Mouse (Mus musculus) midbrain, postnatal 0 days (tissue): ENCODE results near the gene Olfr56. TPM values are rescaled to one million over a fixed set of nuclear protein-coding genes. Genes with fewer than 3 reads are reported as not detected.

ENCODE experiments used
- ATAC-seq: fragments of 200-750 bp; cut with Nextera tagmentation; 2 replicates; pipeline ENCODE4 v1.8.0; 2017; ENCODE audit warnings: moderate number of reproducible peaks, mild to moderate bottlenecking, moderate TSS enrichment, moderate library complexity; ENCODE audit not compliant: low FRiP score
- DNase-seq: peaks from one replicate; pipeline ENCODE4 v3.0.0-alpha.2; 2015; ENCODE audit warnings: low spot score
- H3K27ac ChIP-seq: fragments of 300-500 bp; sonication (generic); 2 replicates; pipeline ENCODE4 v1.5.1; 2014; ENCODE audit warnings: low read depth, mild to moderate bottlenecking, low read length, mixed read lengths
- H3K27me3 ChIP-seq: fragments of 300-500 bp; sonication (generic); 2 replicates; pipeline ENCODE4 v1.6.1; 2014; ENCODE audit warnings: low read length, control low read depth, mixed read lengths; ENCODE audit not compliant: insufficient read depth
- H3K36me3 ChIP-seq: fragments of 300-500 bp; sonication (generic); 2 replicates; pipeline ENCODE4 v1.6.1; 2014; ENCODE audit warnings: low read length, control low read depth, mixed read lengths; ENCODE audit not compliant: insufficient read depth
- H3K4me1 ChIP-seq: fragments of 300-500 bp; sonication (generic); 2 replicates; pipeline ENCODE4 v1.6.1; 2014; ENCODE audit warnings: mild to moderate bottlenecking, control low read depth, antibody characterized with exemption, low read length, mixed read lengths; ENCODE audit not compliant: insufficient read depth
- H3K4me2 ChIP-seq: fragments of 300-500 bp; sonication (generic); 2 replicates; pipeline ENCODE4 v1.6.1; 2014; ENCODE audit warnings: low read depth, mild to moderate bottlenecking, low read length, mixed read lengths; ENCODE audit not compliant: poor library complexity, severe bottlenecking
- H3K4me3 ChIP-seq: fragments of 300-500 bp; sonication (generic); 2 replicates; pipeline ENCODE4 v1.5.1; 2014; ENCODE audit warnings: low read depth, mild to moderate bottlenecking, low read length, moderate library complexity
- H3K9ac ChIP-seq: fragments of 300-500 bp; sonication (generic); replicated peaks from 2 replicates; pipeline ENCODE4 v1.6.1; 2014; ENCODE audit warnings: mild to moderate bottlenecking, low read length, moderate library complexity, mixed read lengths; ENCODE audit not compliant: poor library complexity, severe bottlenecking
- H3K9me3 ChIP-seq: fragments of 300-500 bp; sonication (generic); 2 replicates; pipeline ENCODE4 v1.6.1; 2016; ENCODE audit warnings: low read length, control low read depth
- CTCF ChIP-seq: IDR thresholded peaks from 2 replicates; pipeline ENCODE4 v1.5.1; 2016; ENCODE audit warnings: antibody characterized with exemption, mild to moderate bottlenecking
- WGBS: fragments of 180-500 bp; shearing (Covaris S2); extraction: QIAGEN DNeasy Blood & Tissue Kit; methylation state at CpG from one replicate; pipeline ENCODE4 v1.1.7; 2014; 5-methylcytosine and 5-hydroxymethylcytosine counted together
- polyA plus RNA-seq: library from polyadenylated mRNA; unstranded; fragments of >200 nt; fragmentation: Nextera tagmentation; extraction: Ambion mirVana; gene quantifications from 2 replicates; pipeline ENCODE4 v1.2.1, GENCODE M21; 2015
- total RNA-seq: library from RNA; depleted of rRNA; stranded (reverse); fragments of >200 nt; gene quantifications from 2 replicates; pipeline ENCODE4 v1.2.3, GENCODE M21; 2014

Gene Olfr56
- total and polyA plus RNA-seq, 2 experiments from 2014 or later, result not detected

- H3K36me3 ChIP-seq, result no peaks in the 10 kb centered on the region
- H3K9ac ChIP-seq, result no peak overlapping the region
- H3K27me3 ChIP-seq, result no peaks in the 10 kb centered on the region
- DNase-seq (no peak), ATAC-seq (no peak)
- H3K4me3 ChIP-seq, result no peak overlapping the region
- no peak overlapping the region for H3K27ac ChIP-seq
- 92% methylated on average over 1 of the region's 1 CpGs for WGBS
- no peaks in the 10 kb centered on the region for H3K4me1 ChIP-seq
- no peaks in the 10 kb centered on the region for H3K9me3 ChIP-seq
- TF ChIP-seq CTCF, result no peak
- H3K4me2 ChIP-seq, result no peak overlapping the region
Observed at GRCm38 (mm10) chr11:49092053-49092586, 113.4 kb downstream of the Olfr56 start.

- H3K9ac ChIP-seq, result no peak overlapping the region
- DNase-seq (no peak), ATAC-seq (no peak)
- H3K36me3 ChIP-seq, result no peaks in the 10 kb centered on the region
- H3K9me3 ChIP-seq, result no peaks in the 10 kb centered on the region
- no peak overlapping the region for H3K27ac ChIP-seq
- H3K27me3 ChIP-seq, result no peaks in the 10 kb centered on the region
- no peak for TF ChIP-seq CTCF
- H3K4me2 ChIP-seq, result no peak overlapping the region
- H3K4me3 ChIP-seq, result no peak overlapping the region
- no peaks in the 10 kb centered on the region for H3K4me1 ChIP-seq
- WGBS, result 89% methylated on average over 2 of the region's 2 CpGs
Observed at GRCm38 (mm10) chr11:49092786-49093185, 114.1 kb downstream of the Olfr56 start.

DNA sequence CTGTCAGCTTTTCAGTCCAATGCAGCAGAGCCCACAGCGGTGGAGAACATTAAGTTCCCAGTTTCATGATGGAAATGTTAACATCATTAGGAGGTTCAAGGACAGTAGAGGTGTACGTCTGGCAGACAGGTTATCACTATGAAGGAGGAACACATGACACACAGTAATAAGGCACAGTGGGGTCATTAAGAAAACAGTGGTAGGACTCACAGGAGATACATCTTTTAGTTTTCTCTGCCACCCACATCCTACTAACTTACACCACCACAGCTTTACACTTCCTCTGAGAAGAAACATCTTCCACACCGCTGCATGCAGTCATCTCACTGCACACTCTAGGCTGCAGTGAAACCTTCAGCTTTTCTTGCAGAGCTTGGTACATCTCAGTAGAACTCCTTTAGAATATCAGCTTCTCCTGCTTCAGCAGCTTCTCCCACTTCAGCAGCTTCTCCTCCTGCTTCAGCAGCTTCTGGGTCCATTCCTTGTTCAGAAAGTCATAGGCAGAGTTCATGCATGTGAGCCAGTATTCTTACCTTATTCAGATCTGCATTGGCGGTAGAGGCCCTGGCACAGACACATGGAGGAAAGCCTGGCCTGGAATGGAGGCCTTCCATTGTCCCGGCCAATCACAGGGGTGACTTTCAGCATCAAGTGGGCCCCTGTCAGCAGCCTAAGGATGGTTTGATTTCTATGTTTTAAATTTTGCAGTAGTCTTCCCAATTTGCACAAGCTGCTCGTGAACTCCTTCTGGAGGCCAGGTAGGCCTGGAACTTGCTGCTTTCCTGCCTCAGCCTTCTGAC, 115.4 kb downstream of the Olfr56 start:
- ATAC-seq (no peak), DNase-seq (no peak)
- TF ChIP-seq CTCF, result no peak
- H3K4me3 ChIP-seq, result no peak overlapping the region
- no peak overlapping the region for H3K27ac ChIP-seq
- H3K4me1 ChIP-seq, result no peaks in the 10 kb centered on the region
- no peak overlapping the region for H3K9ac ChIP-seq
- 92% methylated on average over 6 of the region's 6 CpGs for WGBS
- H3K27me3 ChIP-seq, result no peaks in the 10 kb centered on the region
- no peaks in the 10 kb centered on the region for H3K36me3 ChIP-seq
- no peaks in the 10 kb centered on the region for H3K9me3 ChIP-seq
- H3K4me2 ChIP-seq, result no peak overlapping the region

- Histone ChIP-seq H3K9ac (no peak overlapping the region), H3K4me2 (no peak overlapping the region), H3K9me3 (no peaks in the 10 kb centered on the region), H3K4me3 (no peak overlapping the region), H3K27ac (no peak overlapping the region), H3K4me1 (no peaks in the 10 kb centered on the region), H3K36me3 (no peaks in the 10 kb centered on the region), H3K27me3 (no peaks in the 10 kb centered on the region)
- TF ChIP-seq CTCF, result no peak
- WGBS, result 78% methylated on average over 4 of the region's 4 CpGs
- ATAC-seq, result no peak
- DNase-seq, result no peak
Observed at GRCm38 (mm10) chr11:49095367-49095766, 116.7 kb downstream of the Olfr56 start.

DNA sequence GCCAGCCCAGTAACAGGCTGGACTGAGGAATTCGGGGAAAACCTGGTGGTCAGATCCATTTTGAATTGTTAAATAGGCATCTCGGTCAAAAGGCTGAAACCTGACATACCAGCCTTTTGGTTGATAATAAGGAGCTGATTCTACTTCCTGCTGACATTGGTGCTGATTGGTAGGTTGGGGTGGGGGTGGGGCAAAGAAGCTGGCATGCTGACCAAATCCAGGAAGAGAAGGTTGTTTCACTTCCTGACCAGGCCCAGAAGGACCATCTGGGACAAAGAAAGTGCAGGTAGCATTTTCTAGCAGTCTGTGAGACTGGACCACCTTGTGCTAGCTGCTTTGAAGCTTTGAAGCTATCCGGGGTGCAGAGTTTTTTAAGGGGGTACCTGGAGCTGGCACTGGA, 121.7 kb downstream of the Olfr56 start:
- Histone ChIP-seq H3K4me2 (no peak overlapping the region), H3K4me3 (no peak overlapping the region)
- 80% methylated on average over 3 of the region's 3 CpGs for WGBS

DNA sequence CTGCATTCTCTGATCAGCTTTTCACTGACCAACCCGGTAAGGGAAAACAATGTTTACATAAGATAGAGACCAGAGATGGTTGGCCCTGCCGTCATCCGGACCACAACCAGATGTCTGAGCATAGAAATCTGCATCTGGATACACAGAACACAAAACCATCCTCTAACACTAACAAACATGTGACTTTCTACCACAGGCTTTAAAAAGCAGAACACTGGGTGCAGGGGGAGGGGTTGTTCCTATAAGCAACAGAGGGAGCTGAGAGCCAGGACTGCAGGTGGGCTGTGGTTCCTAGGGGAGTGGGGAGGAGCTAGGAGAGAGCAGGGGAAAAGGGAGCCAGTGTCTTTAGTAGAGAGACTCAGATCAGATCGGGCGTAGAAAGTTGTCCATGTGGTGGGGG, 122.8 kb downstream of the Olfr56 start:
- H3K9ac ChIP-seq, result no peak overlapping the region
- DNase-seq, result no peak
- H3K4me3 ChIP-seq, result no peak overlapping the region
- WGBS, result 62% methylated on average over 5 of the region's 5 CpGs
- no peak overlapping the region for H3K4me2 ChIP-seq
- H3K27me3 ChIP-seq, result no peaks in the 10 kb centered on the region; the same call in 1 of the 2 replicates
- TF ChIP-seq CTCF, result no peak
- ATAC-seq, result no peak
- no peaks in the 10 kb centered on the region for H3K36me3 ChIP-seq
- H3K9me3 ChIP-seq, result no peaks in the 10 kb centered on the region
- H3K27ac ChIP-seq, result no peak overlapping the region
- no peaks in the 10 kb centered on the region for H3K4me1 ChIP-seq

More for the DNA sequence above, 121.7 kb downstream of the Olfr56 start:
- ATAC-seq (no peak), DNase-seq (no peak)
- Histone ChIP-seq H3K27me3 (no peaks in the 10 kb centered on the region), H3K9me3 (no peaks in the 10 kb centered on the region), H3K9ac (no peak overlapping the region), H3K4me1 (no peaks in the 10 kb centered on the region), H3K36me3 (no peaks in the 10 kb centered on the region), H3K27ac (no peak overlapping the region)
- no peak for TF ChIP-seq CTCF
